In the genomic region with DNA sequence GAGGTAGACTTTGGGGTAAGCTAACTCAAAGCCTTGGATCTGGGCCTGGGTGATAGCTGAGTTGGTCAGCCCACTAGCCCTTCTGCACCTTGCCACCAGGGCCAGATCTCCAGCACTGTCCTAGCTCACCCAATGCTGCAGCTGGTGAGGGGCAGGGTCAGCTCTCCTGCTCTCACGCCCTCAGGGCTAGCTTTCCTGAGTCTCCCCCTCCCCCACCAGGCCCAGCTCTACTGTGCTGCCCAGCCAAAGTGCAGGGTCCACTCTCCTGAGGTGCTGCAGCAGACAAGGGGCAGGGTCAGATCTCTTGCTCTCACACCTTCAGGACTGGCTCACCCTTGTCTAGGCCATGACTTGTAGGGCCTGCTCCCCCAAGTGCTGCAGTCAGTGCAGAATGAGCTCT, we compare ENCODE assay signal across 31 mouse cellular contexts. TPM values are rescaled to one million over a fixed set of nuclear protein-coding genes. Genes with fewer than 3 reads are reported as not detected.
DNase-seq lines count a peak whose midpoint lies in the region; ATAC-seq lines count a peak whose summit lies in the region.
"Had no signal": no experiment of that assay in that cellular context is flagged by ENCODE, and none has a peak within 500 bp of the region (broad histone marks: within the 10 kb centered on the region; RNA-seq: fewer than 3 reads in every experiment).

No protein-coding gene starts in this region.

- peak; percentile 68; the same call in 1 of the 2 replicates for ATAC-seq in embryonic facial prominence, embryonic 12.5 days (ENCODE audit: insufficient number of reproducible peaks, insufficient read depth, low FRiP score, low TSS enrichment)
- ATAC-seq in liver, embryonic 12.5 days: peak; percentile 8; the same call in 1 of the 2 replicates
- ATAC-seq: activated CD4-positive, CD25-positive, alpha-beta regulatory T cell, adult 4 months; forebrain, embryonic 16.5 days; inflammation-experienced regulatory T-cells, adult 6 months had no signal

- no peaks in the 10 kb centered on the region for H3K9me3 ChIP-seq in embryonic facial prominence, embryonic 12.5 days
- H3K9me3 ChIP-seq in embryonic facial prominence, embryonic 10.5 days: no peaks in the 10 kb centered on the region
- no peaks in the 10 kb centered on the region for H3K9me3 ChIP-seq in liver, embryonic 12.5 days (replicated peaks)
- H3K9me3 ChIP-seq: forebrain, embryonic 10.5 days; heart, embryonic 15.5 days; limb, embryonic 12.5 days; neural tube, embryonic 15.5 days had no signal

- H3K9ac ChIP-seq in embryonic facial prominence, embryonic 12.5 days: no peak overlapping the region
- H3K9ac ChIP-seq in liver, embryonic 12.5 days: no peak overlapping the region
- H3K9ac ChIP-seq: heart, embryonic 15.5 days; hindbrain, embryonic 14.5 days; limb, embryonic 12.5 days; liver, embryonic 14.5 days; neural tube, embryonic 15.5 days had no signal

- peaks cover 7% of the 10 kb centered on the region for H3K4me1 ChIP-seq in embryonic facial prominence, embryonic 12.5 days
- H3K4me1 ChIP-seq in embryonic facial prominence, embryonic 10.5 days: peaks cover 14% of the 10 kb centered on the region
- peaks cover 12% of the 10 kb centered on the region for H3K4me1 ChIP-seq in liver, embryonic 12.5 days

- WGBS in embryonic facial prominence, embryonic 12.5 days: 60% methylated on average over 1 of the region's 1 CpGs
- WGBS in embryonic facial prominence, embryonic 10.5 days: 60% methylated on average over 1 of the region's 1 CpGs
- WGBS in liver, embryonic 12.5 days (ENCODE audit: insufficient replicate concordance): 31% methylated on average over 1 of the region's 1 CpGs

- no peaks in the 10 kb centered on the region for H3K27me3 ChIP-seq in embryonic facial prominence, embryonic 12.5 days
- no peaks in the 10 kb centered on the region for H3K27me3 ChIP-seq in embryonic facial prominence, embryonic 10.5 days (replicated peaks; ENCODE audit: low read depth, poor library complexity, severe bottlenecking)
- H3K27me3 ChIP-seq in liver, embryonic 12.5 days (replicated peaks): no peaks in the 10 kb centered on the region
- H3K27me3 ChIP-seq: heart, embryonic 15.5 days; limb, embryonic 12.5 days; neural tube, embryonic 15.5 days had no signal

- H3K27ac ChIP-seq in embryonic facial prominence, embryonic 12.5 days: no peak overlapping the region
- no peak overlapping the region for H3K27ac ChIP-seq in embryonic facial prominence, embryonic 10.5 days (replicated peaks)
- H3K27ac ChIP-seq in liver, embryonic 12.5 days: no peak overlapping the region
- H3K27ac ChIP-seq: forebrain, embryonic 10.5 days; heart, adult 2 months; heart, embryonic 15.5 days; hindbrain, embryonic 14.5 days; limb, embryonic 12.5 days; liver, embryonic 14.5 days; macrophage; neural tube, embryonic 15.5 days had no signal

- no peak overlapping the region for H3K4me3 ChIP-seq in embryonic facial prominence, embryonic 12.5 days
- H3K4me3 ChIP-seq in embryonic facial prominence, embryonic 10.5 days: no peak overlapping the region
- no peak overlapping the region for H3K4me3 ChIP-seq in liver, embryonic 12.5 days
- H3K4me3 ChIP-seq: forebrain, embryonic 10.5 days; heart, adult 2 months; heart, embryonic 15.5 days; limb, embryonic 12.5 days; neural tube, embryonic 15.5 days had no signal

- no peak overlapping the region for H3K4me2 ChIP-seq in embryonic facial prominence, embryonic 12.5 days (replicated peaks)
- H3K4me2 ChIP-seq in liver, embryonic 12.5 days: no peak overlapping the region
- H3K4me2 ChIP-seq: heart, embryonic 15.5 days; hindbrain, embryonic 14.5 days; limb, embryonic 12.5 days; midbrain, embryonic 11.5 days; neural tube, embryonic 15.5 days had no signal

- H3K36me3 ChIP-seq in embryonic facial prominence, embryonic 12.5 days: no peaks in the 10 kb centered on the region
- H3K36me3 ChIP-seq in embryonic facial prominence, embryonic 10.5 days (replicated peaks): peaks cover 18% of the 10 kb centered on the region
- peaks cover 13% of the 10 kb centered on the region for H3K36me3 ChIP-seq in liver, embryonic 12.5 days
- H3K36me3 ChIP-seq: heart, embryonic 15.5 days; neural tube, embryonic 15.5 days had no signal

- no peak for DNase-seq in embryonic facial prominence, embryonic 10.5 days (ENCODE audit: low spot score)
- DNase-seq in kidney, adult 18-20 months: peak; percentile 59
- DNase-seq in kidney, postnatal 10 days: peak; percentile 63
- no peak for DNase-seq in right cerebral cortex, postnatal 25 days
- DNase-seq in cerebellum, adult 18-20 months: no peak
- DNase-seq in right cerebral cortex, adult 2 months (ENCODE audit: low spot score in 2 of 2): no peak
- DNase-seq: adrenal gland, postnatal 10 days; cerebellum, adult 8-10 months; cerebellum, postnatal 36 days; embryo, embryonic 11 days; gastrocnemius, postnatal 25 days; heart, adult 2 months; heart, postnatal 36 days; layer of hippocampus, postnatal 36 days; right cerebral cortex, adult 18-20 months; spleen, adult 18-20 months had no signal

RNA-seq across cellular contexts. Expression of gene Klhl20, which starts 4.8 kb away (rescaled TPM):
- 18.8 and 22.0 TPM in 2 replicates for polyA plus RNA-seq in embryonic facial prominence, embryonic 12.5 days (2016; fragmentation: Nextera tagmentation; extraction: Ambion mirVana)
- polyA plus RNA-seq in embryonic facial prominence, embryonic 10.5 days (2016; fragmentation: Nextera tagmentation; extraction: Ambion mirVana): 16.4 and 16.7 TPM in 2 replicates
- 9.6 and 10.8 TPM in 2 replicates for polyA plus RNA-seq in liver, embryonic 12.5 days (2016; fragmentation: Nextera tagmentation; extraction: Ambion mirVana)

RNA-seq across cellular contexts. Expression of gene Ankrd45, which starts 16.0 kb away (rescaled TPM):
- polyA plus RNA-seq in embryonic facial prominence, embryonic 12.5 days (2016; fragmentation: Nextera tagmentation; extraction: Ambion mirVana): 4.3 and 5.7 TPM in 2 replicates
- polyA plus RNA-seq in embryonic facial prominence, embryonic 10.5 days (2016; fragmentation: Nextera tagmentation; extraction: Ambion mirVana): 5.1 and 5.6 TPM in 2 replicates
- polyA plus RNA-seq in liver, embryonic 12.5 days (2016; fragmentation: Nextera tagmentation; extraction: Ambion mirVana): not detected in 2 replicates
- polyA plus RNA-seq: activated CD4-positive, CD25-positive, alpha-beta regulatory T cell, adult 4 months; inflammation-experienced regulatory T-cells, adult 6 months; macrophage had no signal

RNA-seq across cellular contexts. Expression of gene Tex50, which starts 32.7 kb away (rescaled TPM):
- 0.45 and 0.49 TPM in 2 replicates for polyA plus RNA-seq in embryonic facial prominence, embryonic 12.5 days (2016; fragmentation: Nextera tagmentation; extraction: Ambion mirVana)
- 0.21 and 0.38 TPM in 2 replicates for polyA plus RNA-seq in embryonic facial prominence, embryonic 10.5 days (2016; fragmentation: Nextera tagmentation; extraction: Ambion mirVana)
- not detected in 2 replicates for polyA plus RNA-seq in liver, embryonic 12.5 days (2016; fragmentation: Nextera tagmentation; extraction: Ambion mirVana)
- polyA plus RNA-seq: heart, adult 2 months; inflammation-experienced regulatory T-cells, adult 6 months; large intestine, adult 2 months; liver, embryonic 14.5 days; macrophage; midbrain, embryonic 11.5 days; urinary bladder, adult 2 months had no signal

RNA-seq across cellular contexts. Expression of gene Cenpl, which starts 55.9 kb away (rescaled TPM):
- polyA plus RNA-seq in embryonic facial prominence, embryonic 12.5 days (2016; fragmentation: Nextera tagmentation; extraction: Ambion mirVana): 31.9 and 32.3 TPM in 2 replicates
- polyA plus RNA-seq in embryonic facial prominence, embryonic 10.5 days (2016; fragmentation: Nextera tagmentation; extraction: Ambion mirVana): 36.2 and 40.7 TPM in 2 replicates
- polyA plus RNA-seq in liver, embryonic 12.5 days (2016; fragmentation: Nextera tagmentation; extraction: Ambion mirVana): 34.2 and 36.3 TPM in 2 replicates

RNA-seq across cellular contexts. Expression of gene Dars2, which starts 56.0 kb away (rescaled TPM):
- polyA plus RNA-seq in embryonic facial prominence, embryonic 12.5 days (2016; fragmentation: Nextera tagmentation; extraction: Ambion mirVana): 32.5 and 35.2 TPM in 2 replicates
- polyA plus RNA-seq in embryonic facial prominence, embryonic 10.5 days (2016; fragmentation: Nextera tagmentation; extraction: Ambion mirVana): 59.0 and 68.3 TPM in 2 replicates
- polyA plus RNA-seq in liver, embryonic 12.5 days (2016; fragmentation: Nextera tagmentation; extraction: Ambion mirVana): 50.2 and 51.1 TPM in 2 replicates

Comparison
In these comparisons a context has a peak if more than half of its experiments do, and no peak if none do; other contexts are left out.
1. DNase-seq: peak in kidney, adult 18-20 months (single experiment) and kidney, postnatal 10 days (single experiment); none in embryonic facial prominence, embryonic 10.5 days (single experiment), right cerebral cortex, postnatal 25 days (single experiment), cerebellum, adult 18-20 months (0 of 2) and right cerebral cortex, adult 2 months (0 of 2).